Mouse (Mus musculus): Measurements from ENCODE around the gene Pcdh15. TPM values are rescaled to one million over a fixed set of nuclear protein-coding genes. Genes with fewer than 3 reads are reported as not detected.

The Pcdh15 gene
- polyA plus RNA-seq, 1 experiment from 2014 or later, result 0.70 TPM

DNA sequence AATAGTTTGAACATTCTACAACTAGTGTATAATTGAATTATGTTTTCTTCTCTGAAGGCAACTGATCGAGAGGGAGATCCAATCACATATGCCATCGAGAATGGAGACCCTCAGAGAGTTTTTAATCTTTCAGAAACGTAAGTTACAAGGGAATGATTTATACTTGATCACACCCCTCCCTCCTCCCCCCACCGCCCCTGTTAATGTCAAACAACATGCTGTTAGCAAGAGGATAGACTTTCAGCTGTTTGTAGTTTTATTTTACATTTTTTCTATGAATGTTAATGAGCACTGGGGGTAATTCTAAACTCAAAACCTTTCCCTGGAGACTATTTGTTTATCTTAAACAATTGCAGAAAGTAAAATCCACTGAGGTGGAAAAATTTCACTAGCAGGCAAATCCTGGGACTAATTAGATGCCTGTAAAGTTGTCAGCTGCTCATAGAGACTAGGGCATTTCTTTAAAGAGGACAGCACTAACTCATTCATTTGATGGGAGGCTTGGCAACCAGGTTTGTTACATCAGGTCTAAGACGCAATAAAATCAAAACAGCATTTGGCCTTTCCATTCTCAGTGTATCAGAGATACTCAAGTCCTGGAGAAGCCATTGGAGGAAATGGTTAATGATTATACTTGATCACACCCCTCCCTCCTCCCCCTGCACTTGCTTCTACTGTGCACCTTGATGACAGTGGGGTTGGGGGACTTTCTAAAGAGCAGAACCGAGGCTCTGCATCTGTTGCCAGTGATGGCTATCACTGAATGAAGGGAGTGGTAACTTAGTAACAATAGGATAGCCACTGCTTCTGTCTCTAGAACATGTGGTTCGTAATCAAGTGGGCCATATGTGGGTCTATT lies 1280.4 kb downstream of the Pcdh15 start:
- Histone ChIP-seq H3K27me3 (ENCODE audit: control insufficient read depth, insufficient read depth, low read length) (no peaks in the 10 kb centered on the region), H3K4me1 (ENCODE audit: control insufficient read depth in 2 of 2, insufficient read depth in 2 of 2, low read length in 2 of 2) (no peaks in the 10 kb centered on the region), H3K4me3 (ENCODE audit: control insufficient read depth in 1 of 2, insufficient read depth in 1 of 2, low read depth in 1 of 2, low read length in 2 of 2) (no peak overlapping the region), H3K36me3 (ENCODE audit: control insufficient read depth, insufficient read depth, low read length) (no peaks in the 10 kb centered on the region), H3K9me3 (ENCODE audit: control insufficient read depth, low read length) (no peaks in the 10 kb centered on the region), H3K4me2 (ENCODE audit: low read length) (no peak overlapping the region), H3K27ac (replicated peaks in 1 of 2; ENCODE audit: control insufficient read depth in 1 of 2, insufficient read depth in 1 of 2, low read depth in 2 of 2, low read length in 2 of 2) (no peak overlapping the region), H3K9ac (ENCODE audit: low read length) (no peak overlapping the region)
- WGBS, result 70% methylated on average over 7 of the region's 7 CpGs
- no peak for ATAC-seq (ENCODE audit: insufficient number of reproducible peaks, insufficient read depth, low FRiP score, low read depth)

DNA sequence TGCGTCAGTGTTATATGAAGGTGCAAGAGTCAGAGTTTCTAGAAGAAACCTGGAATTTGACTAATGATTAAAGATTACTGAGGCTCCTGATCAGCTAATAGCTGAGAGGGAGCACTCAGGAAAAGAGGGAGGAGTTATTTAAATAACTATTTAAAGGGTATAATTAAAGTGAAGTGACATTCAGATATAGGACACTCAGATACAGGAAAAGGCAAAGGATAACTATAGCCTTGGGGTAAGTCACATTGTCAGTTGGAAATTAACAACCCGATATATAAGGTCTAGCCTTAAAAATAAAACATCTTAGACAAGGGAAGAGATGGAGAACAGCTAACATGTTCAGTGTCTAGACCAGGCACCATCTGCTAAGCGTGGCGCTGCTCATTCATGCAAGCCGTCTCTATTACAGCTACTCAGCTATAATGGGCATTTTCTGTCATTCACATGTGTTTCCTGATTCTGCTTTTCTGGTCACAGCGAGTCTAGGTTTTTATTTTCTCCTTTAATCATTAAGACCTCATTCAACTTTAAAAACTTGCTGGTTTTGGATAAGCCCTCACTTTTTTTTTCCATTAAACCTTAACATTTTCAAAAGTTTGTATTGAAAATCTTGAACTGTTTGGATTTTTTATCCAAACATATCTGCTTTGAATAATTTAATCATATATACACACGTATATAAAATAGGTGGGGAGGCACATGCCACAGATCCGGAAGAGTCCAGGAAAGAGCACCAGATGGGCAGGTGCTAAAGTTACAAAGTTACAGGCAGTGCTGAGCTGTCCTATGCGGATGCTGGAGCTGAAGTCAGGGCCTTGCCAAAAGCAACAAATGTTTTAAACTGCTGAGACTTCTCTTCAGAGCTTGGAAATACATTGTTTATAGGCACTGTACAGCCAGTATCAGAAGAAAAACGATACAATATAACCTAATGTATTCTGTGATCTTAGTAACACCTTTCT lies 1288.7 kb downstream of the Pcdh15 start:
- WGBS, result 77% methylated on average over 10 of the region's 10 CpGs
- ATAC-seq (ENCODE audit: insufficient number of reproducible peaks, insufficient read depth, low FRiP score, low read depth), result no peak
- no peak overlapping the region for H3K4me3 ChIP-seq (ENCODE audit: control insufficient read depth in 1 of 2, insufficient read depth in 1 of 2, low read depth in 1 of 2, low read length in 2 of 2)

DNA sequence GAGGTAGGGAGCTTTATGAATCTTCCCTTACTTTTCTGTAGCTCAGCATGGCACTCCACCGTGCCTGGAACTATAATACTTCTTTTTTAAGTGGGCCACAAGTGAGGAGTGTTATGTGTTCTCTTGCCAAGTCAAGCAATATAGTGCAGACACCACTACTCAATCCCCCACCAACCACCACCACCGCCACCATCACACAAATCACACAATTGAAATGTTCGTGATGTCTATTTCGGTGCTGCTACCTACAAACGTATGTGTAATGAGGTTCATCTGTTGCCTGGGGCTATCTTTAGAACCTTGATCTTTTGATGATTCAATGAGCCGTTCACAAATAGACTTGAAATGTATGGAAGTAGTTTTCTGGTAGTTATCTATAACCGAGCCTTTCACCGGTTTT lies 1304.0 kb downstream of the Pcdh15 start:
- no peak for ATAC-seq (ENCODE audit: insufficient number of reproducible peaks, insufficient read depth, low FRiP score, low read depth)
- H3K4me2 ChIP-seq (ENCODE audit: low read length), result no peak overlapping the region
- no peak overlapping the region for H3K9ac ChIP-seq (ENCODE audit: low read length)
- H3K27me3 ChIP-seq (ENCODE audit: control insufficient read depth, insufficient read depth, low read length), result no peaks in the 10 kb centered on the region
- no peak overlapping the region for H3K4me3 ChIP-seq (ENCODE audit: control insufficient read depth in 1 of 2, insufficient read depth in 1 of 2, low read depth in 1 of 2, low read length in 2 of 2)
- H3K27ac ChIP-seq (replicated peaks in 1 of 2; ENCODE audit: control insufficient read depth in 1 of 2, insufficient read depth in 1 of 2, low read depth in 2 of 2, low read length in 2 of 2), result no peak overlapping the region
- H3K36me3 ChIP-seq (ENCODE audit: control insufficient read depth, insufficient read depth, low read length), result no peaks in the 10 kb centered on the region
- 82% methylated on average over 8 of the region's 8 CpGs for WGBS
- no peaks in the 10 kb centered on the region for H3K9me3 ChIP-seq (ENCODE audit: control insufficient read depth, low read length)
- no peaks in the 10 kb centered on the region for H3K4me1 ChIP-seq (ENCODE audit: control insufficient read depth in 2 of 2, insufficient read depth in 2 of 2, low read length in 2 of 2)

More for the DNA sequence above, 1288.7 kb downstream of the Pcdh15 start:
- H3K36me3 ChIP-seq (ENCODE audit: control insufficient read depth, insufficient read depth, low read length), result no peaks in the 10 kb centered on the region
- H3K27me3 ChIP-seq (ENCODE audit: control insufficient read depth, insufficient read depth, low read length), result no peaks in the 10 kb centered on the region
- H3K4me2 ChIP-seq (ENCODE audit: low read length), result no peak overlapping the region
- H3K9me3 ChIP-seq (ENCODE audit: control insufficient read depth, low read length), result no peaks in the 10 kb centered on the region
- H3K4me1 ChIP-seq (ENCODE audit: control insufficient read depth in 2 of 2, insufficient read depth in 2 of 2, low read length in 2 of 2), result no peaks in the 10 kb centered on the region
- no peak overlapping the region for H3K27ac ChIP-seq (replicated peaks in 1 of 2; ENCODE audit: control insufficient read depth in 1 of 2, insufficient read depth in 1 of 2, low read depth in 2 of 2, low read length in 2 of 2)
- H3K9ac ChIP-seq (ENCODE audit: low read length), result no peak overlapping the region

DNA sequence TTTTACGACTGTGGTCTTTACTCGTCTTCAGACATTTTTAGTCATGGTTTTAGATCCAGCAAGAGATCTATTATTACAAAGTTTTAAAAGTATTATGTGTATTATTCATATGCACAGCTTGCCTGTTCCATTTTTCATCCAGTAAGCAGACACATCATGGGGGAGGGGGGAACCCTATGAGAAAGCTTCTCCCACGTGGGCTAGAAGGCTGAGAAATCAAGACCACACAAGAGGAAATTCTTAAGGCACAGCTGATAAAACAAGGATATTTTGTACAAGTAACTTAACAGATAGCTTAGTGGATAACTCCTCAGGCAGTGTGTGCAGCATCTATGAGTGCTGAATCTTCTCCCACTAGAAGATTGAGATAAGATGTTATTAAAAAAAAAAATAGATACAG lies 1314.9 kb downstream of the Pcdh15 start:
- Histone ChIP-seq H3K4me1 (ENCODE audit: control insufficient read depth in 2 of 2, insufficient read depth in 2 of 2, low read length in 2 of 2) (no peaks in the 10 kb centered on the region), H3K27me3 (ENCODE audit: control insufficient read depth, insufficient read depth, low read length) (no peaks in the 10 kb centered on the region), H3K4me3 (ENCODE audit: control insufficient read depth in 1 of 2, insufficient read depth in 1 of 2, low read depth in 1 of 2, low read length in 2 of 2) (no peak overlapping the region), H3K27ac (replicated peaks in 1 of 2; ENCODE audit: control insufficient read depth in 1 of 2, insufficient read depth in 1 of 2, low read depth in 2 of 2, low read length in 2 of 2) (no peak overlapping the region), H3K4me2 (ENCODE audit: low read length) (no peak overlapping the region), H3K9me3 (ENCODE audit: control insufficient read depth, low read length) (no peaks in the 10 kb centered on the region), H3K9ac (ENCODE audit: low read length) (no peak overlapping the region), H3K36me3 (ENCODE audit: control insufficient read depth, insufficient read depth, low read length) (no peaks in the 10 kb centered on the region)
- ATAC-seq (ENCODE audit: insufficient number of reproducible peaks, insufficient read depth, low FRiP score, low read depth), result no peak
- WGBS, result 66% methylated on average over 3 of the region's 3 CpGs

DNA sequence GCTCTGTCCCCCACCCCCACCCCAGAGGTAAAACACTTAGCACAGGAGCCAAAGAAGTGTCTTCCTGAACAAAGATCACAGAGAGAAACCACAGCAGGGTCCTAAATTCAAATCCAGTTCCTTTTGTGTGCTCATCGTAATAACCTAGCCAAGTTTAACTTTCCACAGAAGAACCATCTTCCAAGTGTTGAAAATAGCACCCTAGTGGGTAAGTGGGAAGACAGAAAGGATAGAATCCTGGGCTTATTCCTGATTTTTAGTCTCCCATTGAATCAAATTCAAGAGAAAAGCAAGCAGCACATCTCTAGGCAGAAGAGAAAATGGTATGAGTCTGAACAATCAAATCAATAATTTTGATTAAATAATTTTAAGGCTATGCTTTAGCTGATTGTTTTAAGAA lies 1315.8 kb downstream of the Pcdh15 start:
- H3K9me3 ChIP-seq (ENCODE audit: control insufficient read depth, low read length), result no peaks in the 10 kb centered on the region
- no peak overlapping the region for H3K9ac ChIP-seq (ENCODE audit: low read length)
- H3K27ac ChIP-seq (replicated peaks in 1 of 2; ENCODE audit: control insufficient read depth in 1 of 2, insufficient read depth in 1 of 2, low read depth in 2 of 2, low read length in 2 of 2), result no peak overlapping the region
- H3K4me1 ChIP-seq (ENCODE audit: control insufficient read depth in 2 of 2, insufficient read depth in 2 of 2, low read length in 2 of 2), result no peaks in the 10 kb centered on the region
- H3K27me3 ChIP-seq (ENCODE audit: control insufficient read depth, insufficient read depth, low read length), result no peaks in the 10 kb centered on the region
- 88% methylated on average over 1 of the region's 1 CpGs for WGBS
- no peak overlapping the region for H3K4me2 ChIP-seq (ENCODE audit: low read length)
- no peak overlapping the region for H3K4me3 ChIP-seq (ENCODE audit: control insufficient read depth in 1 of 2, insufficient read depth in 1 of 2, low read depth in 1 of 2, low read length in 2 of 2)
- ATAC-seq (ENCODE audit: insufficient number of reproducible peaks, insufficient read depth, low FRiP score, low read depth), result no peak
- no peaks in the 10 kb centered on the region for H3K36me3 ChIP-seq (ENCODE audit: control insufficient read depth, insufficient read depth, low read length)

DNA sequence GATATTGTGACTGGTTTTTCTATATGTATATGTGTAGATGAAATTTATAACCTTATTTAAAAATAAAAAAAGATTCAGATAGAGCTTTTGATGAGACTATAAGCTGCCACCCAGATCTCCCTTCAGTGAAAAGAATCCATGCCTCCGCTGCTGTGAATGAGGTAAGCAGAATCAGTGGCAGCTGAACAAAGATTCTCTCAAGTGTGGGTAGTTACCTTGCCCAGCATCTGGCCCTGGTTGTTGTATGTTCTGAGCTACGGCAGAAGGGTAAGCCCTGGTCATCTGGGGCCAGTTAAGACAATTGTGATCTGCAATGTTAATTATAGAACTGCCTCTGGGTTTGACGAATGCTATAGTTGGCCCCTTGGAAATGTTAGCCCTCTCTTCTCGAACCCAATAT lies 1316.2 kb downstream of the Pcdh15 start:
- ATAC-seq (ENCODE audit: insufficient number of reproducible peaks, insufficient read depth, low FRiP score, low read depth), result no peak

DNA sequence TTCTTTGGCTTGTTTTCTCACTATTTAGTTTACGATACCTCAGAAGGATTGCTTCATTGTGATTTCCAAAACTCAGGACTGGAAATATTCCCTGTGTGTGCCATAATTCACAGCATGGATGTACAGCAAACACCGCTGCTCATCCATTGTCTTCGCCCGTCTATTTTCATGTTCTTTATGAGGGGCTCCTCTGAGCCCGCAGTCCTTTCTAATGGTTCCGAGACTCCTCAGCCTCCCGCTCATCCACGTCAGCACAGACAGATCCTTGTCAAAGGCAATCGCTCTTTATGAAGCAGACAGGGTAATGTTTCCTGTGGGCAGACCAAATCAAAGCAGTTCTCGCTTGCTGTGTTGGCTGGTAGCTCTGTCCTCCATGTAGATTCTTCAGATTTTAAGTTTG lies 1316.8 kb downstream of the Pcdh15 start:
- 87% methylated on average over 10 of the region's 10 CpGs for WGBS
- Histone ChIP-seq H3K27me3 (ENCODE audit: control insufficient read depth, insufficient read depth, low read length) (no peaks in the 10 kb centered on the region), H3K4me2 (ENCODE audit: low read length) (no peak overlapping the region), H3K4me1 (ENCODE audit: control insufficient read depth in 2 of 2, insufficient read depth in 2 of 2, low read length in 2 of 2) (no peaks in the 10 kb centered on the region), H3K36me3 (ENCODE audit: control insufficient read depth, insufficient read depth, low read length) (no peaks in the 10 kb centered on the region), H3K27ac (replicated peaks in 1 of 2; ENCODE audit: control insufficient read depth in 1 of 2, insufficient read depth in 1 of 2, low read depth in 2 of 2, low read length in 2 of 2) (no peak overlapping the region), H3K4me3 (ENCODE audit: control insufficient read depth in 1 of 2, insufficient read depth in 1 of 2, low read depth in 1 of 2, low read length in 2 of 2) (no peak overlapping the region), H3K9me3 (ENCODE audit: control insufficient read depth, low read length) (no peaks in the 10 kb centered on the region), H3K9ac (ENCODE audit: low read length) (no peak overlapping the region)
- no peak for ATAC-seq (ENCODE audit: insufficient number of reproducible peaks, insufficient read depth, low FRiP score, low read depth)

More for the DNA sequence above, 1316.2 kb downstream of the Pcdh15 start:
- Histone ChIP-seq H3K27ac (replicated peaks in 1 of 2; ENCODE audit: control insufficient read depth in 1 of 2, insufficient read depth in 1 of 2, low read depth in 2 of 2, low read length in 2 of 2) (no peak overlapping the region), H3K4me2 (ENCODE audit: low read length) (no peak overlapping the region), H3K27me3 (ENCODE audit: control insufficient read depth, insufficient read depth, low read length) (no peaks in the 10 kb centered on the region), H3K9ac (ENCODE audit: low read length) (no peak overlapping the region), H3K4me1 (ENCODE audit: control insufficient read depth in 2 of 2, insufficient read depth in 2 of 2, low read length in 2 of 2) (no peaks in the 10 kb centered on the region), H3K36me3 (ENCODE audit: control insufficient read depth, insufficient read depth, low read length) (no peaks in the 10 kb centered on the region), H3K9me3 (ENCODE audit: control insufficient read depth, low read length) (no peaks in the 10 kb centered on the region), H3K4me3 (ENCODE audit: control insufficient read depth in 1 of 2, insufficient read depth in 1 of 2, low read depth in 1 of 2, low read length in 2 of 2) (no peak overlapping the region)
- 67% methylated on average over 4 of the region's 4 CpGs for WGBS
